Mouse (Mus musculus): Measurements from ENCODE around the gene Nat8f4. TPM values are rescaled to one million over a fixed set of nuclear protein-coding genes. Genes with fewer than 3 reads are reported as not detected.
"Not testable (repeated sequence)": the region's sequence is repeated elsewhere in the genome, so short reads cannot be mapped to it uniquely, and the experiment has no call there.

Nat8f4 gene
- polyA plus RNA-seq, 1 experiment from 2014 or later: 0.36 TPM

GRCm38 (mm10) chr6:85915539-85916513 is 11.1 kb upstream of the Nat8f4 start, which contains the start of gene Nat8f1:
Gene Nat8f1 (minus strand): TSS chr6:85915687.
- peaks cover 29% of the 10 kb centered on the region for H3K79me2 ChIP-seq (ENCODE audit: inconsistent target)
- H3K27ac ChIP-seq: peak within 1 kb of the TSS; percentile 68
- WGBS (ENCODE audit: missing documents): under 1% methylated on average over 52 of the region's 61 CpGs
- H3K36me3 ChIP-seq (ENCODE audit: inconsistent target): not testable (repeated sequence)
- H3K4me3 ChIP-seq (ENCODE audit: inconsistent target): peak within 1 kb of the TSS; percentile 88

- WGBS (ENCODE audit: missing documents): 0% methylated on average over 11 of the region's 11 CpGs
- peak overlapping the region; percentile 63 for H3K27ac ChIP-seq
These were observed 10.5 kb upstream of the Nat8f4 start for GRCm38 (mm10) chr6:85915141-85915538.

GRCm38 (mm10) chr6:85911587-85911986 is 6.9 kb upstream of the Nat8f4 start, which contains the start of gene Tprkb:
Gene Tprkb (plus strand): TSS chr6:85911865.
- Histone ChIP-seq H3K27ac (no peak within 1 kb of the TSS), H3K79me2 (ENCODE audit: inconsistent target) (peaks cover 2% of the 10 kb centered on the region; the same call in 1 of the 2 replicates), H3K36me3 (ENCODE audit: inconsistent target) (no peaks in the 10 kb centered on the region), H3K4me3 (ENCODE audit: inconsistent target) (no peak within 1 kb of the TSS)
- WGBS (ENCODE audit: missing documents): 37% methylated on average over 3 of the region's 3 CpGs

More at GRCm38 (mm10) chr6:85915141-85915538, 10.5 kb upstream of the Nat8f4 start:
- H3K36me3 ChIP-seq (ENCODE audit: inconsistent target): no peaks in the 10 kb centered on the region
- peak overlapping the region; percentile 88 for H3K4me3 ChIP-seq (ENCODE audit: inconsistent target)
- peaks cover 24% of the 10 kb centered on the region for H3K79me2 ChIP-seq (ENCODE audit: inconsistent target)

GRCm38 (mm10) chr6:85909704-85910103 is 5.0 kb upstream of the Nat8f4 start:
- H3K36me3 ChIP-seq (ENCODE audit: inconsistent target): no peaks in the 10 kb centered on the region
- no peak overlapping the region for H3K4me3 ChIP-seq (ENCODE audit: inconsistent target)
- WGBS (ENCODE audit: missing documents): 100% methylated on average over 1 of the region's 1 CpGs
- no peak overlapping the region for H3K27ac ChIP-seq
- no peaks in the 10 kb centered on the region for H3K79me2 ChIP-seq (ENCODE audit: inconsistent target)

GRCm38 (mm10) chr6:85908341-85908740 is 3.7 kb upstream of the Nat8f4 start:
- no peaks in the 10 kb centered on the region for H3K36me3 ChIP-seq (ENCODE audit: inconsistent target)
- no peaks in the 10 kb centered on the region for H3K79me2 ChIP-seq (ENCODE audit: inconsistent target)
- no peak overlapping the region for H3K4me3 ChIP-seq (ENCODE audit: inconsistent target)
- 74% methylated on average over 3 of the region's 3 CpGs for WGBS (ENCODE audit: missing documents)
- H3K27ac ChIP-seq: no peak overlapping the region

GRCm38 (mm10) chr6:85906911-85907351 is 2.2 kb upstream of the Nat8f4 start:
- H3K79me2 ChIP-seq (ENCODE audit: inconsistent target); H3K36me3 ChIP-seq (ENCODE audit: inconsistent target); H3K4me3 ChIP-seq (ENCODE audit: inconsistent target); H3K27ac ChIP-seq: not testable (repeated sequence)
- WGBS (ENCODE audit: missing documents): 95% methylated on average over 2 of the region's 2 CpGs

- H3K4me3 ChIP-seq (ENCODE audit: inconsistent target): no peak overlapping the region
- WGBS (ENCODE audit: missing documents): 84% methylated on average over 2 of the region's 2 CpGs
- no peaks in the 10 kb centered on the region for H3K36me3 ChIP-seq (ENCODE audit: inconsistent target)
- H3K27ac ChIP-seq: no peak overlapping the region
- no peaks in the 10 kb centered on the region for H3K79me2 ChIP-seq (ENCODE audit: inconsistent target)
These were observed 2.4 kb downstream of the Nat8f4 start for GRCm38 (mm10) chr6:85902303-85902702.

GRCm38 (mm10) chr6:85898596-85899475 is 5.8 kb downstream of the Nat8f4 start:
- H3K4me3 ChIP-seq (ENCODE audit: inconsistent target); H3K79me2 ChIP-seq (ENCODE audit: inconsistent target); H3K27ac ChIP-seq; H3K36me3 ChIP-seq (ENCODE audit: inconsistent target): not testable (repeated sequence)
- WGBS (ENCODE audit: missing documents): 86% methylated on average over 6 of the region's 8 CpGs

GRCm38 (mm10) chr6:85895061-85895648 is 9.5 kb downstream of the Nat8f4 start:
- not testable (repeated sequence) for H3K27ac ChIP-seq; H3K79me2 ChIP-seq (ENCODE audit: inconsistent target)
- WGBS (ENCODE audit: missing documents): 70% methylated on average over 25 of the region's 25 CpGs

GRCm38 (mm10) chr6:85888961-85889360 is 15.7 kb downstream of the Nat8f4 start:
- Histone ChIP-seq H3K79me2 (ENCODE audit: inconsistent target) (no peaks in the 10 kb centered on the region), H3K36me3 (ENCODE audit: inconsistent target) (no peaks in the 10 kb centered on the region), H3K4me3 (ENCODE audit: inconsistent target) (no peak overlapping the region), H3K27ac (no peak overlapping the region)
- WGBS (ENCODE audit: missing documents): 93% methylated on average over 2 of the region's 2 CpGs

More at GRCm38 (mm10) chr6:85895061-85895648, 9.5 kb downstream of the Nat8f4 start:
- not testable (repeated sequence) for H3K36me3 ChIP-seq (ENCODE audit: inconsistent target); H3K4me3 ChIP-seq (ENCODE audit: inconsistent target)

- Histone ChIP-seq H3K4me3 (ENCODE audit: inconsistent target) (no peak overlapping the region), H3K79me2 (ENCODE audit: inconsistent target) (no peaks in the 10 kb centered on the region), H3K36me3 (ENCODE audit: inconsistent target) (no peaks in the 10 kb centered on the region), H3K27ac (no peak overlapping the region)
- 86% methylated on average over 1 of the region's 1 CpGs for WGBS (ENCODE audit: missing documents)
These were observed 20.4 kb downstream of the Nat8f4 start for GRCm38 (mm10) chr6:85884311-85884710.

- H3K36me3 ChIP-seq (ENCODE audit: inconsistent target); H3K79me2 ChIP-seq (ENCODE audit: inconsistent target); H3K4me3 ChIP-seq (ENCODE audit: inconsistent target); H3K27ac ChIP-seq: not testable (repeated sequence)
- 92% methylated on average over 8 of the region's 9 CpGs for WGBS (ENCODE audit: missing documents)
These were observed 21.4 kb downstream of the Nat8f4 start for GRCm38 (mm10) chr6:85883246-85883645.

GRCm38 (mm10) chr6:85869006-85869405 is 35.7 kb downstream of the Nat8f4 start, which contains the start of gene Nat8f2:
Gene Nat8f2 (minus strand): TSS chr6:85869158.
- not testable (repeated sequence) for H3K79me2 ChIP-seq (ENCODE audit: inconsistent target); H3K27ac ChIP-seq; H3K4me3 ChIP-seq (ENCODE audit: inconsistent target); H3K36me3 ChIP-seq (ENCODE audit: inconsistent target)
- 94% methylated on average over 5 of the region's 5 CpGs for WGBS (ENCODE audit: missing documents)

Measured in macrophage (primary cell).